ENCODE assay signal across 9 mouse cellular contexts in genomic region chr12:80365345-80365744, GRCm38 (mm10).
DNase-seq lines count a peak whose midpoint lies in the region; ATAC-seq lines count a peak whose summit lies in the region.
"Had no signal": no experiment of that assay in that cellular context is flagged by ENCODE, and none has a peak within 500 bp of the region (broad histone marks: within the 10 kb centered on the region; RNA-seq: fewer than 3 reads in every experiment).

No protein-coding gene starts in this region.

- H3K36me3 ChIP-seq in heart, embryonic 11.5 days (ENCODE audit: control insufficient read depth, insufficient read depth, low read length) = peaks cover 7% of the 10 kb centered on the region
- peaks cover 84% of the 10 kb centered on the region for H3K36me3 ChIP-seq in megakaryocyte, embryonic 14.5 days (replicated peaks; ENCODE audit: low read length)
- H3K36me3 ChIP-seq in forebrain, embryonic 16.5 days (ENCODE audit: control insufficient read depth, insufficient read depth) = peaks cover 2% of the 10 kb centered on the region; the same call in 1 of the 2 replicates

- peaks cover 28% of the 10 kb centered on the region for H3K4me1 ChIP-seq in heart, embryonic 11.5 days (ENCODE audit: control insufficient read depth, insufficient read depth, low read length)
- H3K4me1 ChIP-seq in megakaryocyte, embryonic 14.5 days = peaks cover 54% of the 10 kb centered on the region
- H3K4me1 ChIP-seq in forebrain, embryonic 16.5 days (replicated peaks; ENCODE audit: control insufficient read depth, insufficient read depth, low read length) = peaks cover 12% of the 10 kb centered on the region

- H3K9ac ChIP-seq in heart, embryonic 11.5 days (ENCODE audit: low read depth, low read length) = no peak overlapping the region
- no peak overlapping the region for H3K9ac ChIP-seq in forebrain, embryonic 16.5 days (replicated peaks; ENCODE audit: low read depth, low read length)
- H3K9ac ChIP-seq: neural tube, embryonic 12.5 days had no signal

- intact Hi-C loops in heart, postnatal 25 days (cut with DNase I) = loop anchor here (5.0 kb wide), 1 partner anchor 108 kb away; no protein-coding TSS in a partner anchor

- peak overlapping the region; percentile 76 for H3K27ac ChIP-seq in heart, embryonic 11.5 days (ENCODE audit: low read depth, low read length)
- peak overlapping the region; percentile 67 for H3K27ac ChIP-seq in forebrain, embryonic 16.5 days (ENCODE audit: low read length)
- H3K27ac ChIP-seq: neural tube, embryonic 12.5 days had no signal

- no peaks in the 10 kb centered on the region for H3K27me3 ChIP-seq in heart, embryonic 11.5 days (ENCODE audit: control insufficient read depth, insufficient read depth, low read length)
- H3K27me3 ChIP-seq in megakaryocyte, embryonic 14.5 days (replicated peaks) = no peaks in the 10 kb centered on the region
- no peaks in the 10 kb centered on the region for H3K27me3 ChIP-seq in forebrain, embryonic 16.5 days (replicated peaks; ENCODE audit: control insufficient read depth, insufficient read depth, low read length)
- H3K27me3 ChIP-seq: neural tube, embryonic 12.5 days had no signal

- no peak overlapping the region for H3K4me2 ChIP-seq in heart, embryonic 11.5 days
- no peak overlapping the region for H3K4me2 ChIP-seq in forebrain, embryonic 16.5 days (ENCODE audit: low read length)
- H3K4me2 ChIP-seq: neural tube, embryonic 12.5 days had no signal

- no peaks in the 10 kb centered on the region for H3K9me3 ChIP-seq in heart, embryonic 11.5 days (replicated peaks; ENCODE audit: control insufficient read depth, low read length)
- no peaks in the 10 kb centered on the region for H3K9me3 ChIP-seq in megakaryocyte, embryonic 14.5 days
- H3K9me3 ChIP-seq in forebrain, embryonic 16.5 days (ENCODE audit: control insufficient read depth, low read length) = no peaks in the 10 kb centered on the region
- H3K9me3 ChIP-seq: neural tube, embryonic 12.5 days had no signal

- 70% methylated on average over 3 of the region's 3 CpGs for WGBS in heart, embryonic 11.5 days (ENCODE audit: insufficient replicate concordance)
- 86% methylated on average over 3 of the region's 3 CpGs for WGBS in forebrain, embryonic 16.5 days

- H3K4me3 ChIP-seq in heart, embryonic 11.5 days (ENCODE audit: low read depth, low read length) = no peak overlapping the region
- H3K4me3 ChIP-seq in megakaryocyte, embryonic 14.5 days (replicated peaks) = peak overlapping the region; percentile 21
- no peak overlapping the region for H3K4me3 ChIP-seq in forebrain, embryonic 16.5 days (replicated peaks; ENCODE audit: low read length)
- H3K4me3 ChIP-seq: neural tube, embryonic 12.5 days had no signal

- ATAC-seq in heart, embryonic 11.5 days (replicated peaks; ENCODE audit: insufficient number of reproducible peaks, low FRiP score, low TSS enrichment) = no peak
- no peak for ATAC-seq in megakaryocyte, adult 5-6 weeks (ENCODE audit: poor library complexity, severe bottlenecking)
- ATAC-seq in forebrain, embryonic 16.5 days = no peak
- 0 out of 2 replicates have a peak, but pooled peaks have one; percentile 10 for ATAC-seq in megakaryocyte progenitor cell, adult 5-6 weeks (replicated peaks; ENCODE audit: poor library complexity)
- ATAC-seq in monocyte, adult 5-6 weeks (replicated peaks; ENCODE audit: insufficient number of reproducible peaks, low FRiP score, low TSS enrichment, poor library complexity, severe bottlenecking) = no peak

- DNase-seq in heart, postnatal 25 days (ENCODE audit: low spot score) = no peak
- DNase-seq in gastrocnemius, postnatal 25 days = no peak
